Mouse (Mus musculus) heart, postnatal 0 days (tissue): Measurements from ENCODE around the gene Gm21969.

Source experiments
- CTCF ChIP-seq: IDR thresholded peaks from 2 replicates; pipeline ENCODE4 v1.5.1; 2016; ENCODE audit warnings: antibody characterized with exemption, control low read depth, low read depth
- EP300 ChIP-seq: IDR thresholded peaks from 2 replicates; pipeline ENCODE4 v1.6.1; 2016; ENCODE audit warnings: antibody characterized with exemption, low read depth

DNA sequence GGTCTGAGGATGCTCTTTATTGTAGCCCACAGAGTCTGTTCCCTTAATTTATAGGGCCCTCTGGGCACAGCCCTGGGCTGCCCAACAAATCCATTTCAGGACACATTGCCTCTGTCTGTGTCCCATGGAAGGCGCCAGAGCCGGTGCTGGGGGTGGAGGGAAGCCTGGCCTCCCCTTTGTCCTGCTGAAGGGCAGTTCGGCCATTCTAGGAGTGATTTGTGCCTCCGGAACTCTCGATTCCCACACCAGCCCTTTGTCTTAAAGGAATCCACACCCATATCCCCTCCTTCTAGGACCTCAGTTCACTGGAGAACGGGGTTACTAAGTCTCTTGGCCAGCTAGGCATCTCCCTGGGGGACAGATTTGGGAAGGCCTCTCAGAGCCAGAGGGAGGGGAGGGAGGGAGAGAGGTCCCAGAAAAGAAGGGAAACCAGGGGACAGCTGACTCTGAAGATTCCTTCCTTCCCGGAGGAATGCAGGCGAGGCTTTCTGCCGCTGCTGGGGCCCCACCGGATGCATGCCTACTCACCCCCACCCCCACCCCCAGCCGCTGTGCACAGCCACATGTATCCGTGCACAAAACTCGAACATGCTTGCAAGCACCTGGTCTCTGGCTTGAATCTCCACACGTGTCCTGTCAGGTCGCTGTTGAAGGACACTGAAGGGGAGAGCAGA lies 22.2 kb upstream of the Gm21969 start:
- TF ChIP-seq CTCF (no peak), EP300 (peak; percentile 43; the same call in 1 of the 2 replicates)
